Mouse (Mus musculus) bone marrow, adult 2 months (tissue): ENCODE measurements around the gene Chst8. TPM values are rescaled to one million over a fixed set of nuclear protein-coding genes. Genes with fewer than 3 reads are reported as not detected.

Experiments
- H3K27ac ChIP-seq: fragments of 200-500 bp; 2 replicates; pipeline ENCODE4 v1.5.1; 2012; ENCODE audit warnings: low read depth, mild to moderate bottlenecking, control low read depth, inconsistent platforms, low read length; ENCODE audit not compliant: control insufficient read depth, poor library complexity, insufficient read depth
- H3K4me1 ChIP-seq: fragments of 200-500 bp; 2 replicates; pipeline ENCODE4 v1.6.1; 2011; ENCODE audit warnings: low read length; ENCODE audit not compliant: control insufficient read depth, insufficient read depth
- H3K4me3 ChIP-seq: fragments of 200-500 bp; replicated peaks from 2 replicates; pipeline ENCODE3; 2011; ENCODE audit warnings: mild to moderate bottlenecking, low read depth, low read length, control low read depth; ENCODE audit not compliant: control insufficient read depth
- CTCF ChIP-seq: fragments of 200-500 bp; IDR thresholded peaks from 2 replicates; pipeline ENCODE4 v1.5.1; 2011; ENCODE audit warnings: low read length, control low read depth; ENCODE audit not compliant: control insufficient read depth, insufficient read depth
- POLR2A ChIP-seq: fragments of 200-500 bp; IDR thresholded peaks from 2 replicates; pipeline ENCODE4 v1.6.1; 2011; ENCODE audit warnings: low read depth, mild to moderate bottlenecking, control low read depth, low read length, borderline replicate concordance; ENCODE audit not compliant: control insufficient read depth
- WGBS: fragments of 180-500 bp; shearing (Covaris S2); methylation state at CpG from one replicate; pipeline ENCODE4 v1.1.7; 2018; 5-methylcytosine and 5-hydroxymethylcytosine counted together
- polyA plus RNA-seq: library from polyadenylated mRNA; stranded (reverse); fragments of >200 nt; gene quantifications from 2 replicates; pipeline ENCODE4 v1.2.4, GENCODE M21; 2011; ENCODE audit warnings: low replicate concordance; ENCODE audit not compliant: missing spikeins, insufficient read depth, insufficient read length

Gene Chst8
- polyA plus RNA-seq, 1 experiment = not detected

DNA sequence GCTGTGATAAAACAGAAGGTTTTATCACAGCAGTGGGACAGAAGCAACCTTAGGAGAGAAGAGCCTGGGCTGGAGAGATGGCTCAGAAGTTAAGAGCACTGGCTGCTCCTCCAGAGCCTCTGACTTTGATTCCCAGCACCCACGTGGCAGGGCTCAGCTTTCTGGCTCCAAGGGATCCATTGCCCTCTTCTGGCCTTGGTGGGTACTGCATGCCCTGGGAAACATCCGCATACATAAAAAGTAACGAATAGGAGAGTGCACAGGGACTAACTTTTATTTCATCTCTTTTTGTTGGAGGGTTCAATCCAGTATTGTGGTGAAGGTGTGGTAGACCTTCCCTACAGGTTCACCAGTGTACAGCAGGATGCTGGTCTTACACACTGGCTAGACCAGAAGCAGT is 62.8 kb downstream of the Chst8 start:
- H3K4me3 ChIP-seq = no peak overlapping the region
- no peaks in the 10 kb centered on the region for H3K4me1 ChIP-seq
- H3K27ac ChIP-seq = no peak overlapping the region
- 0 out of 2 replicates have a peak, but pooled peaks have one; percentile 22 for TF ChIP-seq CTCF
- no peak for TF ChIP-seq POLR2A
- 50% methylated on average over 3 of the region's 3 CpGs for WGBS

DNA sequence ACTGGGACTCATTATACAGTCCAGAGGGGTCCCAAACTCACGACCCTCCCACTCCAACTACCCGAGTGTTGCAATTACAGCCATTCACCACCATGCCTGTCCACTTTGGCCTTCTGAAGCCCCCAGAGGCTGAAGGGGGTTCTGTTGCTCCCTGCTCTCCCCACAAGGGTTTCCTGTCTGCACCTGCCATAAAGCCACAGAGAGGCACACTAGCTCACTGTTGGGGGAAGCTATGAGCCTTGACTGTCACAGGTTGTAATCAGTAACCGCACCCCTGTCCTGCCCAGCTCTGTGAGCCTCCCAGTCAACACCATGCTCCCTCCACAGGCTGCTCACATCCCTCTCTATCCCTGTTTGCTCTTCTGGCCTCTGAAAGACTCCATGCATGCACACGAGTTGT is 64.0 kb downstream of the Chst8 start:
- H3K4me1 ChIP-seq = no peaks in the 10 kb centered on the region
- 36% methylated on average over 4 of the region's 4 CpGs for WGBS
- TF ChIP-seq POLR2A (no peak), CTCF (no peak)
- no peak overlapping the region for H3K4me3 ChIP-seq
- H3K27ac ChIP-seq = no peak overlapping the region

DNA sequence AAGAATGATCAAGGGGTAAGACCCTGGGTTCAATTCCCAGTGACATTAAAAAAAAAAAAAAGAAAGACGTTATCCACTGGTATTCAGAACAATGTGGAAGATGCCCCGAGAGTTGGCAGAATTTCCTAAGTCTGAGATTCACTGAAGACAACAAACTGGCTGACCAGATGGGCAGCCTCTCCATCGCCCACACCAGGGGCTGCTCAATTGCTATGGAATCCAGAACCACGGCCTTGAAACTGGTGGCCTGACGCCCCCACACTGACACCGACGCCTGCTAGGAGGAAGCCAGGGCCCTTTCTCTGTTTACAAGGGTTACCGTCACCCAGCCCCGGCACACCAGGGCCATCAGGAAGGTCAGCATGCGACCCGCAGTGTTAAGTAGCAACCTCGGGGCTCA is 64.8 kb downstream of the Chst8 start:
- TF ChIP-seq CTCF (no peak), POLR2A (no peak)
- Histone ChIP-seq H3K4me1 (no peaks in the 10 kb centered on the region), H3K4me3 (no peak overlapping the region), H3K27ac (no peak overlapping the region)
- 76% methylated on average over 12 of the region's 12 CpGs for WGBS

DNA sequence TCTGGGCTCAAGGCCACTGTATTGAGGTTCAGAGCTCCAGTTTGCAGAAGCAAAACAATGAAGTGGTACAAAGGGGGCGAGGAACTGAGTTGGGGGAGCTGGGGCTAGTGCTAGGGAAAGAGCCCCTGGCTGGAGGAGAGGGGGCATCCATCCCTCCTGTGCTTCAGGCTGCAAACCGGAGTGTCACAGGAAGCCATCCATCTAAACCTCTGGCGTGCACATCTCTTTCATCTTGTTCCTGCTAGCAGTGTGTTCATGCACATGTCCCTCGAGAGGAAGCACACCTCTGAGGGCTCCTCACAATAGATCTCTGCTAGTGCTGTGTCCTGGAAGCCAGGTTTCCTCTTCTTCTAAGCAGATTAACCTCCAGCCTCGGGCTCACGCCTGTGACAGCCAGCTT is 65.9 kb downstream of the Chst8 start:
- no peak overlapping the region for H3K27ac ChIP-seq
- 18% methylated on average over 6 of the region's 6 CpGs for WGBS
- no peak for TF ChIP-seq POLR2A
- no peak for TF ChIP-seq CTCF
- H3K4me3 ChIP-seq = no peak overlapping the region
- H3K4me1 ChIP-seq = no peaks in the 10 kb centered on the region

DNA sequence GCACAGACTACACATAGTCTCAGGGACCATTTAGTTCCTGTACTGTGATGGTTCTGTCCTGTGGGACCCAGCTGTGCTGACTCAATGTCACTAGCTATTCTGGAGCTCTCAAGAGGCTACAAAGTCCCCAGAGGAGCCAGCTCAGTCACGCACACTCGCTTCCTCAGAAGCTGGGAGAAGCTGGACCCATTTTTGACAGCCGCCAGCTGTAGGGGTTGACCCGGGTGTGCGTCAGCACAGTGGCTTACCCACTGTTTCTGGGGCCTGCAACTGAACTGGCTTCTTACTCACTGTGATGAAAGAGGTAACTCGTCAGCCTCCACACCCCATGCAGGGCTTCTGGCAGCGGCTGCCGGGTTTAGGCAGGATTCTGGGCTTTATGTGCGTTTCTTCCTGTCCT is 66.3 kb downstream of the Chst8 start:
- 50% methylated on average over 9 of the region's 9 CpGs for WGBS
- no peak overlapping the region for H3K4me3 ChIP-seq
- no peak overlapping the region for H3K27ac ChIP-seq
- no peaks in the 10 kb centered on the region for H3K4me1 ChIP-seq
- TF ChIP-seq POLR2A (no peak), CTCF (no peak)

DNA sequence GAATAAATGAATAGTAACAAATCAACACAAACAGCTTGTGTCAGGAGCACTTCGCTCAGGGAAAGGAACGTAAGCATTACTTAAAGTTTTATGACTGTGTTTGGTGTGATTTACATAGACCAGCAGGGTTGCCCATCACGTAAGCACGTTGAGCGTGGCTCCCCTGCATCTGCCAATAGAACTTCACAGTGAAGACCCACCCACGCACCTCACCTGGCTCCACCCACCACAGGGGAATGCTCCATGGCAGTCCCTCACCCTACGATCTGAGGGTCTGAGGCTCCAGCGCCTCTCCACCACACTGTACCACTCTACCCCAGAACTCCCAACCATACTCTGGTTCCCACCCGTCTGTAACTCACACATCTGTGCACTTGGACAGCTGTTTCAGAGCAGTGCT is 67.1 kb downstream of the Chst8 start:
- Histone ChIP-seq H3K4me3 (no peak overlapping the region), H3K4me1 (no peaks in the 10 kb centered on the region), H3K27ac (no peak overlapping the region)
- 77% methylated on average over 9 of the region's 9 CpGs for WGBS
- TF ChIP-seq POLR2A = no peak

DNA sequence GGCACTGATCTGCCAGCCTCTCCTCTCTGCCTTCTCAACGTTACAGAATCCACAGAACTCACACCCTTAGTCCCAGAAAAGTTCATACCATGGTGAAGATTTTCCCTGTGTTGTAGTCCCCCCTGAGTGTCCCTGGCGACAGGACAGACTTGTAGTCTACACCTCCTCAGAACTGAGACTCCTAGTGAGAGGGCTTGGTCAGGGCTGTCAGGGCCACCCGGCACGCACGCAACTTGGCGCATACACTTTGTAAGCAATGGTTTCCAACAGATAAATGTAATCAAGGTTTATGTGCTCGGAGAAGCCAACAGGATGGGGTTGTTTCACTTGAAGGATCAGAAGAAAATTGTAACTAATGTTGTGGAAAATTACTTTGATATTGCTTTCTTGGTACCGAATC is 67.5 kb downstream of the Chst8 start:
- no peak overlapping the region for H3K4me3 ChIP-seq
- WGBS = 83% methylated on average over 8 of the region's 8 CpGs
- no peaks in the 10 kb centered on the region for H3K4me1 ChIP-seq
- TF ChIP-seq POLR2A (no peak), CTCF (no peak)
- H3K27ac ChIP-seq = no peak overlapping the region

DNA sequence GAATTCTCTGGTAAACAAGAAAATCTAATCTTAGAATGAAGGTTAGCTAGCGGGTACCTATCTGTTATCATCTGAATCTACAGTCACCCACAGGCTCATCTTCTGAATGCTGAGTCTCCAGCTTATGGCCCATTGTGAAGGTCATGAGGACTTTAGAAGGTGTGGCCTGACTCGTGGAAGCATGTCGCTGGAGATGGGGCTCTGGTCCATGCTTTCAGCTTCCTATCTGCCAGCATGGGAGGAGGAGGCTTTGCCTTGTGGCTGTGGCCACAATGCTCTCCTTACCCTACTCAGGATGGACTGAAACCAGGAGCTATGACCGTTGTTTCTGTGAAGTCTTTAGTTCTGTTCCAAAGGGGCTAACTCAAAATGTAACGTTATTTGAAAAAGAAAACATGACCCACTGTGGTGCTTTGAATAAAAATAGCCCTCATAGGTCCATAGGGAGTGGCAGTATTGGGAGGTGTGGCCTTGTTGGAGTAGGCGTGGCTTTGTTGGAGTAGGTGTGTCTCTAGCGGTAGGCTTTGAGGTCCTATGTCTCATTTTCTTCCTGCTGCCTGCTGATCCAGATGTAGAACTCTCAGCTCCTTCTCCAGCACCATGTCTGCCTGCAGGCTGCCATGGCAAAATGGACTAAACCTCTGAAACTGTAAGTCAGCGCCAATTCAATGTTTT is 69.0 kb downstream of the Chst8 start:
- Histone ChIP-seq H3K27ac (no peak overlapping the region), H3K4me1 (no peaks in the 10 kb centered on the region), H3K4me3 (no peak overlapping the region)
- TF ChIP-seq CTCF (no peak), POLR2A (no peak)
- WGBS = 68% methylated on average over 8 of the region's 8 CpGs

DNA sequence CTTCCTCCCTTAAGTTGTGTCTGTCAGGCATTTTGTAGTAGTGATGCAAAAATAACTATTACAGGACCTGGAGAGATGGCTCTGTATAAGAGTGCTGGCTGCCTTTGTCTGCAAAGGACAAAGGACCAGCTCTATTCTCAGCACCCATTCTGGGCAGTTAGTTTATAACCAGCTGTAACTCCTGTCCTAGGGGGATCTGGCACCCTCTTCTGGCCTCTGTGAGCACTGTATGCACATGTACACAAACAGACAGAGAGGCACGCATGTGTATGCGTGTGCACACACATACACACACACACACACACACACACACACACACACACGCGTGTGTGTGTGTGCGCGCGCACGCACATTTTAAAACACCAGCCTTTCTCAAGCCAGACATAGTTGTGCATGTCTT is 73.1 kb downstream of the Chst8 start:
- Histone ChIP-seq H3K4me3 (no peak overlapping the region), H3K27ac (no peak overlapping the region), H3K4me1 (no peaks in the 10 kb centered on the region)
- TF ChIP-seq POLR2A = no peak
- no peak for TF ChIP-seq CTCF
- WGBS = 89% methylated on average over 8 of the region's 8 CpGs
